Mouse (Mus musculus) frontal cortex, adult 2 months (tissue): ENCODE measurements around the gene Sec16a. TPM values are rescaled to one million over a fixed set of nuclear protein-coding genes. Genes with fewer than 3 reads are reported as not detected.

ENCODE experiments used
- DNase-seq, 2 experiments: peaks; one replicate each; pipeline ENCODE4 v3.0.0; 2022; ENCODE audit warnings: low spot score in 1 of 2; ENCODE audit errors: extremely low spot score in 1 of 2
- polyA plus RNA-seq: library from polyadenylated mRNA; depleted of rRNA; stranded (reverse); fragments of >200 nt; gene quantifications from 2 replicates; pipeline ENCODE4 v1.2.3, GENCODE M21; 2012

The Sec16a gene
- polyA plus RNA-seq, 1 experiment, result 36.1 TPM

GRCm38 (mm10) chr2:26474789-26475504 is 29.9 kb upstream of the Sec16a start:
- DNase-seq, result no peak

GRCm38 (mm10) chr2:26472312-26473090 is 27.5 kb upstream of the Sec16a start:
- no peak for DNase-seq

GRCm38 (mm10) chr2:26471652-26472285 is 26.8 kb upstream of the Sec16a start:
- no peak for DNase-seq

- no peak for DNase-seq
Observed at GRCm38 (mm10) chr2:26470967-26471366, 26.0 kb upstream of the Sec16a start.

DNA sequence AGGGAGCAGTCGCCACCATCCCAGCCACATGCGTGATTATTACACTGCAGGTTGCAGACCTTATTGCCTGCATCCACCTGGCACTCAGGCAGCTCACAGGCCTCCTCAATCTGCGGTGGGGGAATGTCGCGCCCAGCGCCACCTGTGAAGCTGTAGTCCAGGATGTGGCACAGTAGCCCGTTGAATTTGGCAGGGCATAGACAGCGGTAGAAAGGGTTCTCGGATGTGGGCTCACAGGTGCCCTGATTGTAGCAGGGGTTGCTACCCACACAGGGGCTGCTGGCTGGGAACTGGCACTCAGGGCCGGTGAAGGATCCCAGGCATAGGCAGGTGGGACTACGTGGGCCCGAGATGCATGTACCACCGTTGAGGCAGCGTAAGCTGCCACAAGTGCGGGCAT is 23.4 kb upstream of the Sec16a start:
- no peak for DNase-seq

- no peak for DNase-seq
Observed at GRCm38 (mm10) chr2:26463412-26463811, 18.4 kb upstream of the Sec16a start.

DNA sequence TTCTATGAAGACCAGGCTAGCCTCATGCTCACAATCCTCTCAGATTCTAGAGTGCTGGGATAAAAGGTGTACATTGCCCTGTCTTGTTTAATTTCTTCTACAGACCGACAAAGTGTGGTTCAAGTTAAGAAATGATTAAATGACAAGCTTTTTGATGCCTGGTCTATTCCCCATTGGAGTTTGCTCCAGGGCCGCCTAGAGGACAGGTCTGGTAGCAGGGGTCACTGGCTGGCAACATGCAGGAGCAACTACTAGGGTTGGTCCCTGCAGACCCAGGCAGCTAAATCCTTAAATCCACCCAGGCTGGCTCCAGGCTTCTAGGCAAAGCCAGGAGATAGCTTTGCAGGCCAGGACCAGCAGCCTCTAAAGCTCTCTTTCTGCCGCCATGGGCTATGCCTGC is 18.0 kb upstream of the Sec16a start:
- no peak for DNase-seq

GRCm38 (mm10) chr2:26461667-26462066 is 16.7 kb upstream of the Sec16a start:
- no peak for DNase-seq

DNA sequence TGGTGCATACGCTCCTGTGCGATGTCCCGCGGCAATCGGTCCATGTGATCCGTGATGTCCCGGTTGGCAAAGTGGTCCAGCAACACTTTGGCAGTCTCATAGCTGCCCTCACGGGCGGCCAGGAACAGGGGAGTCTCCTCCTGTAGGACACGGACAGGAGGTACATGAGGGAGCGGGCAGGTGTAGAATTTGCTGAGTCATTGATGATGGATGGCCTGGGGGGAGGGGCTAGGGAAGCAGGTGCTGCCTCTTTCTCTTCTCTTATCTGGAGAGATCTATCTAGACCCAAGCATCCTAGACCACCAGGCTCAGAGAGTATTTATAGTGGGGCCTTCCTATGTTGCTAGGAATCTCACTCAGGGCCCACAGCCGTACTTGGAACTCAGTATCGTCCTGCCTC is 15.8 kb upstream of the Sec16a start:
- DNase-seq, result no peak

DNA sequence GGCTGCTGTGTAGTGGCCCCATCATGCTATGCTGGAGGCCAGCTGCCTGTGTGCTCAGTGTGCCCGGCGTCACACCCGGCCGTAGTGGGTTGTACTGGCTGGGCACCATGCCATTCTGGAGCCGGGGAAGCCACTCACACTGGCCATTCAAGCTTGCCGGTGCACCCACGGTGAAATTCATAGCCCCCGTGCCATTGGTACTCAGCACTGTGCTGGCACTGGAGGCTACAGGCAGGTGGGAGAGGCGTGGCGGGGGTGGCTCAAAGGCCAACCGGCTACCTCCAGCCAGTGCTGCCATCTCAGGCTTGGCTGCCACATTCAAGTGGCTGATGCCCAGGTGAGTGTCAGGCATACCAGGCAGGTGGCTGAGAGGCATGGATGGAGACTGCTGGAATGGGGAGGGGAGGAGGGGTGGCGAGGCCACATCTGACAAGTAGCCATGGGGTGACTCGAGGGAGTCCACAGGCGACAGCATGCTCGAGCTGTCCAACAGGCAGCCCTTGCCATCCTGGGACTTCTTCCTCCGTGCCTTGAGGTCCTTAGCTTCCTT is 15.2 kb upstream of the Sec16a start:
- no peak for DNase-seq

DNA sequence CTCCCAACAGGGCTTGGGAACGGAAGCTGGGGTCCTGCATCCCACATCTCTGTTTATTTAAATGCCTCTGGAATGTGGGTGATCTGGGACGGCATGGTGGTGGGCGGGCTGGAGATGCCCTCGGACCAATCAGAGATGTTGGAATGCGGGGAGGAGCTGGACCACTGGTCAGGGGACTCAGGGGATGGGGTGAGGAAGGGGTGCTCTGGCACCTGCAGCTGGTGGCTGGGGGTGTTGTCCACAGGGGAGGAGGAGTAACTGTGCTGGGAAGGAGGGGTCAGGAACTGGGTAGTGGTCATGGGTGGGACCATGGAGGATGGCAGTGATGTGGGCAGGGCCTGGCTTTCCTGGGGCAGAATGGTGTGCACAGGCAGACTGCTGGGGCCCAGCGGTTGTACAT is 14.5 kb upstream of the Sec16a start:
- no peak for DNase-seq

- DNase-seq, result no peak
Observed at GRCm38 (mm10) chr2:26458402-26459124, 13.5 kb upstream of the Sec16a start.

GRCm38 (mm10) chr2:26449121-26450060 is 4.4 kb upstream of the Sec16a start:
- peak; percentile 45 to 93 for DNase-seq

GRCm38 (mm10) chr2:26447451-26447850 is 2.4 kb upstream of the Sec16a start:
- no peak for DNase-seq

- DNase-seq, result no peak
Observed at GRCm38 (mm10) chr2:26446671-26447070, 1.7 kb upstream of the Sec16a start.

- peak; percentile 92 to 93 for DNase-seq
Observed at GRCm38 (mm10) chr2:26445666-26446445, 840 bp upstream of the Sec16a start.

DNA sequence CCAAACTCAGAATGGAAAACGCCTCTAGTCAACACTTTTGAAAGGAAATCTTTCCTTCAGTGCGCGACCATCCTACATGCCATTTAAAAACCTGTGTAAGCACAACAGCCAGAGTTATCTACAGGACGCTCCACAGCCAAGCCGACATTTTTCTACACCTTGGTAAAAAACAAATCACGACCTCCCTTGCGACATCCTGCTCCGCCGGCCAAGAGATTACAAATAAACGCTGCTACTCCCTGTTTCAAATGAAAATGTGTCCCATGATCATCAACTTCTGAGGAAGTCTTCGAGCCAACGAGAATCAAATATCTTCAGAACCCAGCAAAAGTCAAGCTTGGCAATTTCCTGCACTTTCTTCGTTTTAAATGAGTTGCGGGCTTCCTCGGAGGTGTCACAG is 648 bp downstream of the Sec16a start:
- no peak for DNase-seq

DNA sequence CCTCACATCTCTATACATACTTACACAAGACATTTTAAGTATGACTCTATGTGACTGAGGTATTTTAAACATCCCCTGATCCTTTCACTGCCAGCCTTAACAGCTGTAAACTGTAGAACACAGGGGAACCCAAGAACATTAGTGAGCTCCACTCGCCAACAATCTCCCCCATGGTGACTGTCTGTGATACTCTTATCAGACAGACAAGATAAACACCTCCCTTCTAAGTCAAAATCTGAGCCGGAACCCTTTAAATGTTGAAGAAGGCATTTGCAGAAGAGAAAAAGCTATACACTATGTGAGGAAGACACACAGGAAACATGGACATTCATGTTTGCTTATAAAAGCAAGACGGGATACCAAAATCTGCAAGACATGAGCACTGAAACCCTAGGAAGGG is 1.1 kb downstream of the Sec16a start:
- DNase-seq, result no peak

DNA sequence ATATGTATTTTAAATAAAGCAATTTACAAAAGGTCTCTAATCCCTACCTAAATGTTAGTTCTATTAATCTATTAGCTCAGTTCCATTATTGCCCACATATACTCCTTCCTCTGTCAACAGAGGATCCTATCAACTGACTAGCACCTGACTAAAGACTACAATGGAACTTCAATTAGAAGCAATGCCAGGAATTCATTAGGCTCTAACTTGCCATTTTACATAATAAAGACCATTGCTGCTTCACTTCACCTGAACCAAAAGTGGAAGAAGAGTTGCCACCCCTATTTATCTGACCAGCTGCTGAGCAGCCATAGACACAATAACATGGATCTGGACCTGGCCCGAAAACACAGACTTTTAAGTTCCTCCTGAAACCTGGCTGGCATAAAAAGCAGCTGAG is 2.2 kb downstream of the Sec16a start:
- no peak for DNase-seq
